Mouse (Mus musculus) embryonic facial prominence, embryonic 13.5 days (tissue): ENCODE measurements around the gene Traf2. TPM values are rescaled to one million over a fixed set of nuclear protein-coding genes. Genes with fewer than 3 reads are reported as not detected.

Source experiments
- ATAC-seq: fragments of 200-750 bp; cut with Nextera tagmentation; 2 replicates; pipeline ENCODE4 v1.8.0; 2017; ENCODE audit warnings: low read depth; ENCODE audit not compliant: insufficient number of reproducible peaks, insufficient read depth, low FRiP score, low TSS enrichment
- H3K27ac ChIP-seq: fragments of 300-500 bp; sonication (generic); 2 replicates; pipeline ENCODE4 v1.5.1; 2015; ENCODE audit warnings: moderate library complexity, mild to moderate bottlenecking, inconsistent platforms
- H3K27me3 ChIP-seq: fragments of 300-500 bp; sonication (generic); 2 replicates; pipeline ENCODE4 v1.6.1; 2015; ENCODE audit warnings: mild to moderate bottlenecking, inconsistent platforms
- H3K36me3 ChIP-seq: fragments of 300-500 bp; sonication (generic); 2 replicates; pipeline ENCODE4 v1.6.1; 2015; ENCODE audit warnings: mild to moderate bottlenecking, inconsistent platforms
- H3K4me1 ChIP-seq: fragments of 300-500 bp; sonication (generic); 2 replicates; pipeline ENCODE4 v1.6.1; 2015; ENCODE audit warnings: inconsistent platforms
- H3K4me2 ChIP-seq: fragments of 300-500 bp; sonication (generic); 2 replicates; pipeline ENCODE4 v1.6.1; 2015; ENCODE audit warnings: moderate library complexity, mild to moderate bottlenecking, inconsistent platforms
- H3K4me3 ChIP-seq: fragments of 300-500 bp; sonication (generic); 2 replicates; pipeline ENCODE4 v1.5.1; 2015; ENCODE audit warnings: mild to moderate bottlenecking, inconsistent platforms
- H3K9ac ChIP-seq: fragments of 300-500 bp; sonication (generic); 2 replicates; pipeline ENCODE4 v1.6.1; 2015; ENCODE audit warnings: mild to moderate bottlenecking, inconsistent platforms
- H3K9me3 ChIP-seq: fragments of 300-500 bp; sonication (generic); 2 replicates; pipeline ENCODE4 v1.6.1; 2016; ENCODE audit warnings: inconsistent platforms
- whole genome bisulfite sequencing: fragments of 180-500 bp; shearing (Covaris S2); methylation state at CpG from one replicate; pipeline ENCODE4 v1.1.7; 2015; ENCODE audit warnings: mixed read lengths; 5-methylcytosine and 5-hydroxymethylcytosine counted together
- polyA plus RNA-seq: library from polyadenylated mRNA; unstranded; fragments of >200 nt; fragmentation: Nextera tagmentation; extraction: Ambion mirVana; gene quantifications from 2 replicates; pipeline ENCODE4 v1.2.1, GENCODE M21; 2015

Gene Traf2
- polyA plus RNA-seq, 1 experiment from 2014 or later: 35.4 TPM

GRCm38 (mm10) chr2:25487965-25488670 lies 58.6 kb downstream of the Traf2 start:
- no peak overlapping the region for H3K4me3 ChIP-seq
- H3K9me3 ChIP-seq: no peaks in the 10 kb centered on the region
- no peaks in the 10 kb centered on the region for H3K27me3 ChIP-seq
- no peak overlapping the region for H3K27ac ChIP-seq
- H3K36me3 ChIP-seq: no peaks in the 10 kb centered on the region
- no peak for ATAC-seq
- WGBS: 68% methylated on average over 6 of the region's 6 CpGs
- H3K4me2 ChIP-seq: no peak overlapping the region
- H3K9ac ChIP-seq: 0 out of 2 replicates have a peak overlapping the region, but pooled peaks have one; percentile 40
- H3K4me1 ChIP-seq: no peaks in the 10 kb centered on the region

- Histone ChIP-seq H3K4me2 (no peak overlapping the region), H3K36me3 (no peaks in the 10 kb centered on the region), H3K27ac (no peak overlapping the region), H3K4me3 (no peak overlapping the region), H3K4me1 (no peaks in the 10 kb centered on the region), H3K27me3 (no peaks in the 10 kb centered on the region; the same call in 1 of the 2 replicates), H3K9ac (no peak overlapping the region), H3K9me3 (no peaks in the 10 kb centered on the region)
- no peak for ATAC-seq
- 64% methylated on average over 11 of the region's 11 CpGs for WGBS
Observed at GRCm38 (mm10) chr2:25484901-25485647, 61.7 kb downstream of the Traf2 start.

DNA sequence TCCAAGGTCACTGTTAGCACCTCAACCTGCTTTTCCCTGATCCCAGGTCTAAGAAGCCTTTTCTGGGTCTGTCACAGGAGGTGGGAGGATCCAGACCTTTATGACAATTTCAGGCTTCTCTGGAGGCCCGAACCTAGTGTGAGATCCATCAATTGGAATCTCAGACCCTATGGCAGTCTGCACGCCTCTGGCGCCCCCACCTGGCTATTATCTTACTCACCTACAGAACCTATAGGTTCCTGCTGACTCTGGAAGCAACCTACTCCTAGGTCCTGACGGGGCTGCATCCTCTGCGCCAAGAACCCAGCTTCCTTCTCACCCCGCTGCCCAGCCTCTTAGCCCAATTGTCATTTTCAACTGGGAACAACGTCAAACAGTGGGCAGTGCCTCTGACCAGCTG lies 63.8 kb downstream of the Traf2 start:
- Histone ChIP-seq H3K4me1 (no peaks in the 10 kb centered on the region), H3K36me3 (no peaks in the 10 kb centered on the region), H3K27me3 (no peaks in the 10 kb centered on the region; the same call in 1 of the 2 replicates), H3K4me2 (no peak overlapping the region), H3K27ac (no peak overlapping the region), H3K4me3 (no peak overlapping the region), H3K9ac (no peak overlapping the region), H3K9me3 (no peaks in the 10 kb centered on the region)
- ATAC-seq: no peak
- 27% methylated on average over 7 of the region's 7 CpGs for WGBS

- H3K27ac ChIP-seq: no peak overlapping the region
- no peaks in the 10 kb centered on the region for H3K9me3 ChIP-seq
- H3K4me3 ChIP-seq: no peak overlapping the region
- H3K36me3 ChIP-seq: no peaks in the 10 kb centered on the region
- H3K27me3 ChIP-seq: no peaks in the 10 kb centered on the region; the same call in 1 of the 2 replicates
- H3K4me1 ChIP-seq: no peaks in the 10 kb centered on the region
- no peak overlapping the region for H3K9ac ChIP-seq
- WGBS: 94% methylated on average over 1 of the region's 1 CpGs
- no peak overlapping the region for H3K4me2 ChIP-seq
- ATAC-seq: no peak
Observed at GRCm38 (mm10) chr2:25480541-25480940, 66.2 kb downstream of the Traf2 start.

- H3K4me1 ChIP-seq: no peaks in the 10 kb centered on the region
- no peak overlapping the region for H3K4me2 ChIP-seq
- no peaks in the 10 kb centered on the region; the same call in 1 of the 2 replicates for H3K27me3 ChIP-seq
- no peaks in the 10 kb centered on the region for H3K36me3 ChIP-seq
- H3K4me3 ChIP-seq: no peak overlapping the region
- no peak for ATAC-seq
- 68% methylated on average over 10 of the region's 10 CpGs for WGBS
- no peak overlapping the region for H3K9ac ChIP-seq
- no peaks in the 10 kb centered on the region for H3K9me3 ChIP-seq
- H3K27ac ChIP-seq: no peak overlapping the region
Observed at GRCm38 (mm10) chr2:25479551-25480311, 67.0 kb downstream of the Traf2 start.

DNA sequence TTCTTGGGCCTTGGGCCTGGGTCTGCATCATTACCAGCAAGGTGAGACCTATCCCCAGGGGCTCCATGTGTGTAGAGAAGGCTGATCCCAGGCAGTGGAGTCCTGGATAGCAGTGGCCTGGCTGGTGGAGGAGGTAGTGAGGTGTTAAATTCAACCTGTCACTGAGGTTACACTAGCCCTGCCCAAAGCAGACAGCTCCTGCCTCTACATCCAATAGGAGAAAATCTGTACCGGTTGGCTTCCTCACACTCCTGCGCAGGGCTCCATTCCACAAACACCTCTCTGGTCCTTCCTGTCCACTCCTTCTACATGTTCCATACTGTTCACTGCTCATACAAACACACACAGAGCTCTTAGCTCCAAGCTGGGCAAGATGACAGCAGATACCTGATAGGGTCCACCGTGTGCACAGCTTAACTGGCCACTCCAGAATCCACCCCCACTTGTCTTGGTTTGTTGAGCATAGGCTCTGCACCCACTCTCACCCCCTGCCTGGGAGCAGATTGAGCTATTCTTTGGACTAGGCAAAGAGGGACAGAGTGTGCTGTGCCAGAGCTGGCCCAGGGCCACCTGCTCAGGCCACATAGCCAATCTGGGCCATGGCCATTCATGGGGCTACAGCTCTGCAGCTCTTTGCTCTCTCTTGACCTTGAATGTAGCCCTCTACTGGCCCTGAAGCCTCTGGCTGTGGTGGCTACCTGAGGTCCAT lies 68.6 kb downstream of the Traf2 start:
- WGBS: 87% methylated on average over 3 of the region's 3 CpGs
- Histone ChIP-seq H3K27ac (no peak overlapping the region), H3K9me3 (no peaks in the 10 kb centered on the region), H3K36me3 (no peaks in the 10 kb centered on the region), H3K4me2 (no peak overlapping the region), H3K27me3 (no peaks in the 10 kb centered on the region; the same call in 1 of the 2 replicates), H3K4me1 (no peaks in the 10 kb centered on the region), H3K4me3 (no peak overlapping the region), H3K9ac (no peak overlapping the region)
- ATAC-seq: no peak

- H3K27me3 ChIP-seq: no peaks in the 10 kb centered on the region; the same call in 1 of the 2 replicates
- no peaks in the 10 kb centered on the region for H3K36me3 ChIP-seq
- H3K9me3 ChIP-seq: no peaks in the 10 kb centered on the region
- no peak for ATAC-seq
- H3K9ac ChIP-seq: no peak overlapping the region
- no peak overlapping the region for H3K4me3 ChIP-seq
- H3K27ac ChIP-seq: no peak overlapping the region
- H3K4me1 ChIP-seq: no peaks in the 10 kb centered on the region
- WGBS: 88% methylated on average over 8 of the region's 8 CpGs
- no peak overlapping the region for H3K4me2 ChIP-seq
Observed at GRCm38 (mm10) chr2:25477541-25477940, 69.2 kb downstream of the Traf2 start.

- Histone ChIP-seq H3K36me3 (no peaks in the 10 kb centered on the region), H3K4me2 (no peak overlapping the region), H3K4me1 (0 out of 2 replicates have a peak, but pooled peaks cover 7% of the 10 kb centered on the region), H3K4me3 (no peak overlapping the region), H3K27me3 (peaks cover 5% of the 10 kb centered on the region; the same call in 1 of the 2 replicates), H3K9me3 (no peaks in the 10 kb centered on the region), H3K27ac (no peak overlapping the region), H3K9ac (no peak overlapping the region)
- 74% methylated on average over 2 of the region's 2 CpGs for WGBS
- no peak for ATAC-seq
Observed at GRCm38 (mm10) chr2:25472550-25472949, 74.2 kb downstream of the Traf2 start.

- 49% methylated on average over 6 of the region's 6 CpGs for WGBS
- 0 out of 2 replicates have a peak within 1 kb of the TSS, but pooled peaks have one; percentile 27 for H3K9ac ChIP-seq
Observed at GRCm38 (mm10) chr2:25469969-25470368, 76.8 kb downstream of the Traf2 start, which contains the start of gene Ptgds. Gene Ptgds, minus strand, starts transcription at chr2:25470046.

GRCm38 (mm10) chr2:25468962-25469915 lies 77.5 kb downstream of the Traf2 start:
- peak; percentile 45; the same call in 1 of the 2 replicates for ATAC-seq
- peaks cover 5% of the 10 kb centered on the region; the same call in 1 of the 2 replicates for H3K27me3 ChIP-seq
- H3K27ac ChIP-seq: no peak overlapping the region
- H3K36me3 ChIP-seq: no peaks in the 10 kb centered on the region
- no peak overlapping the region for H3K4me2 ChIP-seq
- no peak overlapping the region for H3K4me3 ChIP-seq
- H3K4me1 ChIP-seq: 0 out of 2 replicates have a peak, but pooled peaks cover 12% of the 10 kb centered on the region
- WGBS: 81% methylated on average over 10 of the region's 10 CpGs
- 0 out of 2 replicates have a peak overlapping the region, but pooled peaks have one; percentile 27 for H3K9ac ChIP-seq
- H3K9me3 ChIP-seq: no peaks in the 10 kb centered on the region

More at GRCm38 (mm10) chr2:25469969-25470368, 76.8 kb downstream of the Traf2 start, which contains the start of gene Ptgds:
- H3K27me3 ChIP-seq: peaks cover 5% of the 10 kb centered on the region; the same call in 1 of the 2 replicates
- H3K4me1 ChIP-seq: 0 out of 2 replicates have a peak, but pooled peaks cover 12% of the 10 kb centered on the region
- no peaks in the 10 kb centered on the region for H3K36me3 ChIP-seq
- H3K27ac ChIP-seq: no peak within 1 kb of the TSS
- no peak for ATAC-seq
- H3K9me3 ChIP-seq: no peaks in the 10 kb centered on the region
- no peak within 1 kb of the TSS for H3K4me3 ChIP-seq
- H3K4me2 ChIP-seq: no peak within 1 kb of the TSS
